Mouse (Mus musculus): ENCODE data around the gene Lmx1b. TPM values are rescaled to one million over a fixed set of nuclear protein-coding genes. Genes with fewer than 3 reads are reported as not detected.

Gene Lmx1b
- total RNA-seq, 2 experiments from 2014 or later = 0.22 to 0.31 TPM

DNA sequence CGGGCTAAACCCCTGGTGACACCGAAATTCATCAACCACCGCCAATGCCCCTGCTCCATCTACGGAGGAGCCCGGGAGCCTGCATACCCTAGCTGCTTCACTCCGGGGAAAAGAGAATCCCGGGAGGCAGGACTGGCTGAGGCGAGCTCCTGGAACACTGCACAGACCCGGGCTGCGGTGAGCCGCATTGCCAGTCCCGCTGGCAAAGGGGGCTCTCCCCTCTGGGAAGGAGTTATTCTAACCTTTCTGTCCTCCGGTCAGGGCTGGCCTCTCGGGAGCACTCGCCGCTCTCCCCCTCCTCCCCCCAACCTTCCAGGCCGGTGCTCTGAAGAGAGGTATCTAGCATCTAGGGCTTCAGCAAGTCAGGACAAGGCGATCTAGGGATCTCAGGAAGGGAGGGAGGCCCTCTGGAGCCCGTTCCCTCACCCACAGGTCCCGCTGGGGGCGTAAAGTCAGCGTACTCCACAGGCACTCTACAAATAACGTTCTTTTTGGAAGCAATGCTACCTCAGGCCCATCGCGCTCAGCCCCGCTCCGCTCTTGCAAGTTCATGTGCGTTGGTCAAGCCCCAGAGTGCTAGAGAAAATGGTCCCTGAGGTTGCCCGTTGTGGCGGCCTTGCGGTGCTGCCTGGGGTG is 8.5 kb downstream of the Lmx1b start:
- DNase-seq (ENCODE audit: extremely low spot score in 1 of 2, low spot score in 1 of 2) = no peak

DNA sequence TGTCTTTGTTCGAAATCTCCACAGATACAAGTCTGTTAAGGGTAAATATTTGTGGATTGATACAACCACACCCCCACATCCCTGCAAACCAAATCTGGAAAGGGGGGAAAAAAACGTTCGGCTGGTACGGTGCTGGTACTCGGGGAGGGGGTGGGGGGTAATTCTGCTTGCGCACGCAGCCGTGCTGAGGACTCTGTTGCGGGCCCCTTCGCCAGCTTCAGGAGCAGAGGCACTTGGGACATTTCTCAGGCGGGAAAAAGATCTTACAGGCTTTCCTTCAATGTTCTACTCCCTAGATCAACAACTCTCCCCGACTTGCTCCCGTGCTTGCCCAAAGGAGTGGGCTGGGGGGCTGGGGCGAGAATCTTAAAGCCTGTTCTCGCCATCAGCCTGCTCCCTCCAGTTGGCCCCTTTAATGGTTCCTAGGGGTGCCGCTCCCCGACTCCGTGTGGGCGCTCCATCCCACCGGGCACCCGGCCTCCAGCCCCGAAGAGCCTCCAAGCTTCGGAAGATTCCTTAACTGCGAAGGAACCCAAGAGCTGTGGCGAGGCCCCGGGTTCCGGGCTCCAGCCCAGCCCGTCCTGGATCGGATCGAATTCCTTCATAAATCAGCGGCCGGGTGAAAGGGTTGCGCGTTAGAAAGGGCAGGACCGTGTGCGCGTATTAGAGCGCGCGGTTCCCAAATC is 9.1 kb downstream of the Lmx1b start:
- no peak for DNase-seq (ENCODE audit: extremely low spot score in 1 of 2, low spot score in 1 of 2)

DNA sequence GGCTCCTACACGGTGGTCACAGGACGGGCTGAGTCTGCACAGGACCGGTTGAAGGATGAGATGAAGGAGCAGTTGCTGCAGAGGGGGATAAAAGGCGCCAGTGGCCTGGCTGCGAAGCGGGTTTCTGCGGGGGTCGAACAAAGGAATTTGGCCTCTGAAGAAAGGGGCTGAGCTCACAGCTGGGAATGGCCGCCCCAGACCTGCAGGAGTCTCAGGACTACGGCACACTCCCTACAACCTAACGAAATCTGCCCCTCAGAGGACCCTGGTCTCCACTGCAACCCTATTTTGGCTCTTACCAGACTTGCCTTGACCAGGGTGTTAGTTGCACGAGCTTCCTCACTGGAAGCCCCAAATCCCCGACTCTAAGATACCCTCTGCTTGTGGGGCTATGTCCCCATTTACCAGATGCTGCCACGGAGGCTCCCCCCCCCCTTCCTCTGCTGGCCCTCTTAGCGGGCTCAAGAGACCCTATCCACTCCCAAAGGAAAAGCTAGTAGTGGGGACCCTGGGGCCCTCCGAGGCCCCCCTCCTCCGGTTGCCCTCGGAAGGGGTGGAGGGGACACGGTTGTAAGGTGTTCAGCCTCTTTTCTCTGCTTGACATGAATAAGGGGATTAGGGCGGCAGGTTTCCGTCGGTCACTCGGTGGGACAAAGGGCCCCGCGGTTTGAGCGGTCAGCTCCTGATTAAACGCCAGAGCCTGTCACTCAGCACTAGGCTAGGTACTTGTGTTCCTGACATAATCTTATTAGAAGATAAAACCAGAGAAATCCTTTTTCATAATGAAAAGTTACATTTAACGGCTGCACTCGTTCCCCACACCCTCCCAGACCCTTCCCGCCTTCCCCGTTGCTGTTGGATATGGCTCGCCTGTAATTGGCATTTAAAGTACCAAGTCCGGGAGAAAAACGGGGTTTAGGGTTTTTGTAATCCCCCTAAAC is 10.0 kb downstream of the Lmx1b start:
- DNase-seq (ENCODE audit: extremely low spot score in 1 of 2, low spot score in 1 of 2) = no peak

DNA sequence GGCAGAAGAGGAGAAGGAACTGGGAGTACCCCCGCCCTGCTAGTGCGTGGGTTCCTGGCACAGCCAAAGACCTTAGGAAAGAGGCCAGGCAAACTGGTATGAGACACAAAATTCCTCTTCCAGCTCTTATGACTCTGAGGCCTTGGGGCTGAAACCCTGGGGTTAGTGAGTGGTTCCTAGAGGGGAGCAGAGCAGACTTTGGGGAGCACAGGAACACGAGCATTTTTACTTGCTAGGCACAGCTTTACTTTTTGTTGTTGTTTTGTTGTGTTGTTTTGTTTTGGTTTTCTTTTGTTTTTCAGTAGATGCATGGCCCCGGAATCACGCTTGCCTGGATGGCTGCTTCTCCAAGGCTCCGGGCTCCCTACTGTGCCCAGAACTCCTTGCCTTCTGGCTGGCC is 10.7 kb downstream of the Lmx1b start:
- no peak for DNase-seq (ENCODE audit: extremely low spot score in 1 of 2, low spot score in 1 of 2)

DNA sequence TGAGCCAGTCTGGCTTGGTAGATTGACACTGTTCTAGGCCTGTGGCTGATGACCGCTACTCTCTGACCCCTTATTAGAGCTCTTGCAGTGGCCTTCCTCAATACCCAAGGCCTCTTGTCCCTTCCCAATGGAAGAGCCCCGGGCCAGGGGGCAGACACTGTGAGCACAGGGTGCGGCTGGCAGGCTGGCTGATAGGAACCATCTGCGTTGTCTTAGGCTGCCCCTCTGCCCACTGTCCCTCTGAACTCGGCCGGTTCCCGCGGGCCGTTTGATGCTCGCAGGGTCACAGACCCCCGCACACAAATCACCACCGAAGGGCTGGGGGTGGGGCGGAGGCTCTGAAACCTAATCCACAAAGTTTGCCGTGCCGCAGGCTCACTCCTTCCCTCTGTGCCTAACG is 11.5 kb downstream of the Lmx1b start:
- no peak for DNase-seq (ENCODE audit: extremely low spot score in 1 of 2, low spot score in 1 of 2)

DNA sequence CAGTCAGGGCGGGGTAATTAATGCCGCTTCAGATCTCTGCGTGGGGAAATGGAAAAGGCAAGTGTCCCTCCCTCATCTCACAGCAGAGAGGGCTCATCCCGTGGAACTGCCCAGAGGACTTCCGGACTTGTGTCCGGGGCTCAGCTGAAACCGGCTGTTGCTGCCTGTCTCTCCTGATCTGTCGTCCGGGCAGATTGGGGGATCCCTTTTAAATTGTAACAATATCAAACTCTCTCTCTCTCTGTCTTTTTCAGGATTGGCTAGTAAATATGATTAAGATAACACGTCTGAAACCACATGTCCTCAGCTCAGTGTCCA is 13.3 kb downstream of the Lmx1b start:
- DNase-seq (ENCODE audit: extremely low spot score in 1 of 2, low spot score in 1 of 2) = no peak

DNA sequence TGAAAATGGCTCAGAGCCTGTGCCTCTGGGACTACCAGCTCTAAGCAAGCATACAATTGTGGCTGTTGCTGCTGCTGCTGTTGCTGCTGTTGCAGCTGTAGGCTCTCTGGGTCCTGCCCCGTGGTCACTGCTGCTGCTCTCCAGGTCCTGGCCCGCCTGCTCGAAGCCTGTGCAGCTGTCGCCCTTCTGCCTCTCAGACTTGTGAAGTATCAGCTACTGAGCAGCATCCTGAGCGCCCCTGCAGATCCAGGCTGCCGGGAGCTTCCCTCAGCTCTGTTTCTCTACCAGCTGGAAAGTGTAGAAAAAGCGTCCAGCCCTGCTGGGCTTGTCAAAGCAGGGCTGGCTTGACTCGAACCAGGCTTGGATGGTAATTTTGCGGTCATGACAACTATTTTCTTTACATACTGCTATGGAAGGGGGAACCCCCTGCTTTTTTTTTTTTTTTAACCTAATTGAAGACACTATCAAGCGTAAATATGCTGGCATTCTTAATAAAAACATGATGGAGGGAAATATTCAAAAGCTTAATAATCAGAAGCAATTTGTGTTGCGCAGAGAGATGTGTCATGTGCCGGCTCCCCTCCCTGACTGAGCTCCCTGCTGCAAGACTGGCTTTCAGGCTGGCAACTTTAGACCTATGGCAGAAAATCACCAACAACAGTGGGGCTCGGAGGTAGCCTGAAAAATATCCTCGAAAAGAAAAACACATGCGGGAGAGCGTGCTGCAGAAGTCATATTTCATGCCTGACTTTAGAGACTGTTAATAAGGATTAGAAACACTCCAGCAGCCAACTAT is 13.9 kb downstream of the Lmx1b start:
- DNase-seq (ENCODE audit: extremely low spot score in 1 of 2, low spot score in 1 of 2) = no peak

DNA sequence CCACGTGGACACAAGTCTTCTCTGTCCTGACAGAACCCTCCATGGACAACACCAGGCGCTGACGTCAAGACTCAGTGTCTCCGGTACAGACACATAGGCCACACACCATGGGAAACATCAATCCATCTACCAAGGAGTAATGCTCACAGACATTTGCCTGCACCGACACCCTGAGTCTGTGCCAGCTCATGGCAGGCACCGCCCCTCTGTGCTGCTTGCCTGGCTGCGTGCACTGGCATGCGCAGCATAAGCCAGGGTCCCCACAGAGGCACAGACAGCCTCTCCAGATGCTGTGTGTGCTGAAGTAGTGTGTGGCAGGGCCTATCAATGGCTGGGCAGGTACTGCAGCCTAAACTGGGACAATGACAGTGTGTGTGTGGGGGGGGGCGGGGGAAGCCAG is 22.6 kb downstream of the Lmx1b start:
- no peak for DNase-seq (ENCODE audit: extremely low spot score in 1 of 2, low spot score in 1 of 2)

DNA sequence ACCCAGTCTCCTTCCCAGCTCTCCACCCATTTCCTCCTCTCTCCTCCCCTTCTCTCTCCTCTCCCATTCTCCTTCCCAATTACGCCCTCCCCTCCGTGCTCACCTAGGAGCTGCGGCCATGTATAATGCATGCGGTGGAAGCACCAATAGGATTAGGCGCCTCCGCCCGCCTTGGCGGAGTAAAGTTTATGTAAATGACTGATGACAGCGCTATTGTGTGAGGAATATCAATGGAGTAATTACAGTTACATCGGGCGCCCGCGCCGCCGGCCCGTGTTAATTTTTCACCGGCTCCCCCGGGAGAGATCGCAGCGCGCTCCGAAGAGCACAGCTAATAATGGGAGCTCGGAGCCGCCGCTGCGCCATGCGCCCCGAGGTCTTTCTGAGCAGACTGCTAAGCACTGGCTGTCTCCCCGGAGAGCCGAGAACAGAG is 23.9 kb downstream of the Lmx1b start:
- DNase-seq (ENCODE audit: extremely low spot score in 1 of 2, low spot score in 1 of 2) = peak; percentile 30 to 54

DNA sequence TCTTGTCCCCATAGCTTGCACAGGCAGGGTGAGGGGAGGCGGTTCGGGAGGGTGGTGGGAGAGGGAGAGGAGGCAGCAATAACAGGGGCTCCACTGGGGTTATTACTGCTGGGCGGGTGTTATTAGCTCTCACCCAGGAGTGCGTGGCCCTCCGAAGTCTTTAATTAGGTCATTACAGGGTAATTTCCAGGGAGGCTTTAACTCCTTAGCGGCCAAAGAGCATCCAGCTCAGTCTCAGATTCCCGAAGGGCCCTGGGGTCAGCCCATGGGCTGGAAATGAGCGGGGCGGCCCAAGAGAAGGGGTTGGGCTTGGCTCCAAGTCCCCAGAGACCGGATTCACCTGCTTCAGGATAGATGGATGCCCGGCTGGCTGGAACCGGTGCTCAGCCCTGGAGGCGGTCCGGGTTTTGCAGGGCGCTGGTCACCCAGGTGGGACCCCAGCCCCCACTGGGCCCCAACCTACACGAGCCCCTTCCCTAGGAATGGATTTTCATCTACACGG is 24.4 kb downstream of the Lmx1b start:
- DNase-seq (ENCODE audit: extremely low spot score in 1 of 2, low spot score in 1 of 2) = no peak

DNA sequence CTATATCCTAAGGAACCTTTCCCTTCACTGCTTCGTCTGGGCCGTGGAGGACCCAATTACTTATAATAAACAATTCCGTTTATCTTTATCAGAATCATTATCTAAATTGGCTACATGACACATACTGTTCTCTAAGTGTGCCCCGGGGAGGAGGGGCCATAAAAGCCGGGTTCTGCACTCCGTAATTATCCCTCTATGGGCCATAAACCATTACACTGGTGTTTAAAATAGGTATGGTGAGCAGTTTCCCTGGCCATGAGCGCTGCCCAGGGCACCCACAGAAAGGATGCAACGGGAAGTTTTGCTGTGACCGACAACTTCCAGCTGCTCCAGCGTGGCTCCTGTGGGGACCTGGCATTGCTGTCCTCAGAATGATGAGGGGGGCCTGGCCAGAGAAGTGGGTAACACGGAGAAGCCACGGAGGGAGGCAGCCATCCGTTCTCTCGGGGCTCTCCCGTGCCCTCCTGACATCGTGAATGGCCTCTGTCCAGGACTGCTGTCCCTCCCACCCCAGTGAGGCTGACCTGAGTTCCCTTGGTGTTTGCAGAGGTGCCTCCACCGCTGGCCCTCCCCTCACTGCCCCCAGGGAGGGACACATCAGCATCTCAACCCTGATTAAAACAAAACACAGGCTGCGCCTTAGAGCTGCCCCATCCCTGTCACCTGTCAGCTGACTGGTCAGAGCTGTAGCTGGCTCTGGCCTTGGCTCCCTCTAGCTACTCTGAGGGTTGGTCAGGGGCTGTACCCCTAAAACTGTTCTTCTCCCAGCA is 34.6 kb downstream of the Lmx1b start:
- no peak for DNase-seq (ENCODE audit: extremely low spot score in 1 of 2, low spot score in 1 of 2)

DNA sequence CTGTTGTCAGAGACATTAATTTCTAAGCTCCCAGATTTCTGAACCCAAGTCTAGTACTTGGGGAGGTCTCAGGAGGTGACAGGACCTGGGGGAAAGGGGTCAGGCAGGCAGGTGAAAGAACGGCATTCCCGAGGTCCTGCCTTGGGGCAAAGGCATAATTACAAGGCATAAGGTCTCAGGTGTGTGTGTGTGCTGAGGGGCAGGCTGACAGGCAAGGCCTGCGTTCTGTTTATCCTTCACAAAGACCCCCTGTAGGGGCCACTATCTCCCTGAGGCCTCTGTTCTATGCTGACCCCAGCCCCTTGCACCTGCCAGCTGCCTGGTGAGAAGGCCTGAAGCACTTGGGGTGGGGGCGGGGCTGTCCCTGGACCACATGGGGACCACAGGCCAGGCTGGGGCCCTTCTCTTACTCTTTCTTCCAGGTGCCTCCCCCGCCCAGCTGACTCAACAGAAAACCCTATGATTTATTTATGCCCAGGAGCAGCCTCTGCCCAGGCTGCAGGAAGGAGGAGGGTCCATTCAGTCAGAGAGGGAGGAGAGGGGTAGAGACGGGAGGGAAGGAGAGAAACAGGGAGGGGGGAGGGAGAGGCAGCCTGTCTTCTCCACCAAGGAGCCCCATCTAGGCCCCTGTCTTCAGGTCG is 35.3 kb downstream of the Lmx1b start:
- no peak for DNase-seq (ENCODE audit: extremely low spot score in 1 of 2, low spot score in 1 of 2)

DNA sequence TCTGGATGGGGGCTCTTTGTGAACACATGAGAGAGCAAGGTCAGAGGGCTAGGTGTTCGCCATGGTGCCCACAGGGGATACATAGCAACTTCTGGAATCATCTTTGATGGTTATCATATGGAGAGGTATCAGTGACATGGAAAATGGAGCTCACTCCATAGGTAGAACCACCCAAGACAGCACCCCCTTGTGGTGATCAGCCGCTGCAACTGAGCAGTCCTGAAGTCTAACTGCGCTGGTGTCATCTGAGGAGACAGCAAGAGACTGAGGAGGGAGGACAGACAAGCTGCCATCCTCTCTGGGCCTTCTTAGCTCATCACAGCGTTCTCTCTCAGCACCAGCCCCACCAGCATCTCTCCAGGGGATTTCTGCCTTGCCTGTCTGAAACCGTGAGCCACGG is 39.8 kb downstream of the Lmx1b start:
- DNase-seq (ENCODE audit: extremely low spot score in 1 of 2, low spot score in 1 of 2) = no peak

DNA sequence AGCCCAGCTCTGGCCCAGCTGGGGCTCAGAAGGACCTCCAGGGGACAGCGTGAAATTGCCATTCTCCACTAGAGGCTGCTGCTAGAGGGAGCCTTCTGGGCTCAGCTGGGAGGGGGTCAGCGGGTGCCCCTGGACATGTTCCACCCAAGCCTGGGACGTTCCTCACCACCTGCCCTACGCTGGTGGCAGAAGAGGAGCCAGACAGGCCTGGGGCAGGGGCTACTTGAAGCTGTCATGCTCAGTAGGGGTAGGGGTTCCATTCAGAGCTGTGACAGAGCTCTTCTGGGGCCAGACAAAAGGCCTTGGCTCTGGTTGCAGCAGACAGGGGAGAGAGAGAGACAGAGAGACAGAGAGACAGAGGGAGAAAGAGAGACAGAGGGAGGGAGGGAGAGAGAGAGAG is 42.9 kb downstream of the Lmx1b start:
- no peak for DNase-seq (ENCODE audit: extremely low spot score in 1 of 2, low spot score in 1 of 2)

DNA sequence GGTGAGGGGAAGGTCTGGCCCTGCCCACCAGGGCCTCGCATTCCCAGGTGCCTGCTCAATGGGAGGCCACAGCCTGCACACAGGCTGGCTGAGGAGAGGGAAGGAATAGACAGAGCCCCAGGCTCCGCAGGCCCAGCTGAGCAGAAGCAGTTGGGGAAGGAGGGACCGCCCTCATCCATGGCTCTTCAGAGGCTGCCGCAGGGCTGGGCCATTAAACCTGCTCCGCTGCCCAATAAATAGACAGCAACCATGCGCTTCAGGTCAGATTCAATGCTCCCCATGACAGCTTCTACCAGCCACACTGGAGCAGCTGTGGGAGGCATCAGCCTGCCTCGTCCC is 45.3 kb downstream of the Lmx1b start:
- DNase-seq (ENCODE audit: extremely low spot score in 1 of 2, low spot score in 1 of 2) = no peak

DNA sequence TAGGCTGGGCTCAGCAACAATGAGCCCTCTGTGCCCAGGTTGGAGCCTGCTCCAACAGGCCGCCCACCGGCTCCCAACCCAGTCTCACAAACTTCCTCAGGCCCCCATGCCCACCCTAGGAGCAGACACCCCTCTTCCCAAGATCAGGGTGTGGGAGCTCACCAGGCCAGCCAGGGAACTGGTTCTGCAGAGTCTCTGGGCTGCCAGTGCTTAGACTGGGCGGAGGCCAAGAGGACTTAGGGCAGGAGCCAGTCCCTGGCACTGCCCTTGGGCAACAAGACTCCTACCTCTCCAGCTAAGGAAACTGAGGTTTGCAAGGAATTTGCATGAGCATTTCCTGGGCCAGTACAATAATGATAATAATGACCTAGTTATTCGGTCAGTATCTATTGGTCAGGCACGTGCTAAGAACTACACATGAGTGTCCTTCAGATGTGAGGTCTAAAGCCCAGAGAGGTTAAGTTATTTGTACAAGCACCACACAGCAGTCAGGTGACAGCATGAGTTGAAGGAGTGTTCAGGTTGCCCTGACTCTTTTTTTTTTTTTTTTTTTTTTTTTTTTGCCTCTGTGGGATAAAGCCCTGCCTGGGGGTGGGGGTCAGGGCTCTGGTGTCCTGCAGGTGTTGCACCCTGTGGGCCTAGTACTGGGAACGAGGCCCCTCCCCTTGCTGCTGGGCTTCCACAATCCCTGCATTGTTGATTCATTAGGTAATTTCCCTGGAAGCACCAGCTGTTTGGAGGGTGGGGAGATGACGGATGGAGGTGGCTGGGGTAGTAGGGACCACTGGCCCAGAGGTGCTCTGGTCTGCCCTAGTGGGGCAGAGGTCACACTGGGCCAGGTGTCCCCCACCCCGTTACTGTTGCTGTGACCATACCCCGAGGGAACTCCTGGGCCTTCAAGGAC is 45.9 kb downstream of the Lmx1b start:
- DNase-seq (ENCODE audit: extremely low spot score in 1 of 2, low spot score in 1 of 2) = no peak

DNA sequence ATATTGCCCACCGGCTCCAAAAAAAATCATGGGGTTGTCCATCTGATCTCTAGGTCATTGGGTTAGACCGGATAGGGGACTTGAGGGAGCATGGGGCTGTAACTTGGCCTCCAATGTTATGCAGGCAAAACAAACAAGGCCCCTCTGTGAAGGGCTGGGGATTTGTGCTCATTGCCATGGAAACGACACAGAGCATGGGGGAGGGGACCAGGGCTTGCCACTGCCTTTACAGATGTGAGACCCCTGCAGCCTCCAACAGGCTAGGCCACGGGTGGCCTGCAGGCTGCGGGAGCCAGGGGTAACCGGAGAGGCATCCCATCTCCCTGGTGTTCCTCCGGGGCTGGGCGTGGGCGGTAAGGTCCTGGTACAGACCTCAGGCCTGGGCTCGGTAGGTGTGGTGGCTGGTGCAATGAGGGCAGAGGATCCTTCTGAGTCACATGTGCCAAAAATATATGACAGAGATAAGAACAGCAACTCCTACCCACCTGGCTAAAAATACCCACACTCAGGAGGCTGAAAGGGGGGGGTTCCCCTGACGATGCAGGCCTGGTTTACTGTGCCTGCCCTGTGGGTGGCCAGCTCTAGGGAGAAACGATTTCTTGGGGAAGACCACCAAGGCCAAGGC is 47.3 kb downstream of the Lmx1b start:
- no peak for DNase-seq (ENCODE audit: extremely low spot score in 1 of 2, low spot score in 1 of 2)

DNA sequence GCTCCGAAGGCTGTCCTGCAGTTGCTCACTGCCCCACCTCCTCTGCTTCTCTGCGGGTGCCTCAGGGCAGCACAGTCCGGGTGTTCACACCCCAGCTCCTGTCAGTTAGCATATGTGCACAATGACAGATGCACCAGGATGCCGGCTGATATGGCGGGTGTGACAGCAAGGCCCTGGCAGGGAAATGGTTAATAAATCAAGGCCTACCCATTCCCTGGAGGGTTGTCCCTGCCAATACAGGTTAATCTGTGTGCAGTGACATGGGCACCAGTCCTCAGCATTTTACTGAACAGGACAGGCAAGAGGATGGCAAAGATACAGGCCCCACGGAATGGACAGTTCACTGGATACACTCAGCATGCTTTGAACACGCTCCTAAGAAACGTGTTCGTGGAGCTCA is 51.0 kb downstream of the Lmx1b start:
- DNase-seq (ENCODE audit: extremely low spot score in 1 of 2, low spot score in 1 of 2) = no peak

Measured in layer of hippocampus, postnatal 25 days (tissue).